Mouse (Mus musculus): Measurements from ENCODE around the gene Zp3. TPM values are rescaled to one million over a fixed set of nuclear protein-coding genes. Genes with fewer than 3 reads are reported as not detected.

Gene Zp3
- polyA plus RNA-seq, 1 experiment from 2014 or later = not detected

DNA sequence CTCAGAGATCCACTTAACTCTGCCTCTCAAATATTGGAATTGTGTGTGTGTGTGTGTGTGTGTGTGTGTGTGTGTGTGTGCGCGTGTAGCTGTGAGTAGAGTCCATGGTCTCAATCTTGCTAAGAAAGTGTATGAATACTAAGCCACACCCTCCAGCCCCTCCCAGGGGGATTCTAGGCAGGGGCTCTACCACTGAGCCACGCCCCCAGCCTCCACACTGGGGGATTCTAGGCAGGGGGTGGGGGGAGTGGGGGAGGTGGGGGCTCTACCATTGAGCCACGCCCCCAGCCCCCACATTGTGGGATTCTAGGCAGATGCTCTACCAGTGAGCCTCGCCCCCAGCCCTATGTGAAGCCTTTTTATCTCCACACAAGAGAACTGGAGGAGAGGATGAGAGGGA lies 33.3 kb upstream of the Zp3 start:
- Histone ChIP-seq H3K9ac (replicated peaks) (no peak overlapping the region), H3K4me3 (replicated peaks) (no peak overlapping the region), H3K27me3 (no peaks in the 10 kb centered on the region), H3K4me1 (replicated peaks) (peaks cover 7% of the 10 kb centered on the region), H3K4me2 (replicated peaks) (no peak overlapping the region), H3K36me3 (no peaks in the 10 kb centered on the region), H3K9me3 (no peaks in the 10 kb centered on the region), H3K27ac (no peak overlapping the region)
- ATAC-seq = peak; percentile 14; the same call in 1 of the 2 replicates
- 68% methylated on average over 5 of the region's 5 CpGs for WGBS

DNA sequence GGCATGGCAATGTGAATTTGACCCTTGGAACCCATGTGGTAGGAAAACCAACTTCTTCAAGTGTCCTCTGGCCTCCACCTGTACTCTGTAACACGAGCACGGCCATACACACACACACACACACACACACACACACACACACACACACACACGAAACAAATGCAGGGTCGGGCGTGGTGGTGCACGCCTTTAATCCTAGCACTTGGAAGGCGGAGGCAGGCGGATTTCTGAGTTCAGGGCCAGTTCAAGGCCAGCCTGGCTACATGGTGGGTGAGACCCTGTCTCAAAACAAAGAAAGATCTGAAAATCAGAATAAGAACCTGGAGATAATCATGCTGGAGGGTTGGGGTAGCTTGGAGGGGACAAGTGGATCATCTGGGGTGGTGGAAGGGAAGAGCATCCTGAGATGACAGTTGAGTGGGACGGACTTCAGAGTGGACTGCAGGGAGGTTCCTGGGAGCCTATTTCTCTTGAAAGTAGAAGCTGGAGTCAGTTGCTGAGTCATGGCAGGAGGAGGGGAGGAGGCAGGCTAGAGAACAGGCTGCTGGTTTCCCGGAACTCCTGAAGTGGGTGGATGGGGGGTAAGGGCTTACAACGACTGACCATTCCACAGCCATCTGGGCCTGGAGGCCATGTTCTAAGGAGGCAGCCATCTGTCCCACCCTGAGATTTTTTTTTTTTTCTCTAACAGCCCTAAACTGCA lies 29.0 kb upstream of the Zp3 start:
- no peak overlapping the region for H3K4me3 ChIP-seq (replicated peaks)
- 80% methylated on average over 11 of the region's 11 CpGs for WGBS
- H3K27ac ChIP-seq = no peak overlapping the region
- no peaks in the 10 kb centered on the region for H3K27me3 ChIP-seq
- no peak overlapping the region for H3K9ac ChIP-seq (replicated peaks)
- no peaks in the 10 kb centered on the region for H3K36me3 ChIP-seq
- H3K9me3 ChIP-seq = no peaks in the 10 kb centered on the region
- no peak for ATAC-seq
- no peak overlapping the region for H3K4me2 ChIP-seq (replicated peaks)
- H3K4me1 ChIP-seq (replicated peaks) = peaks cover 3% of the 10 kb centered on the region

DNA sequence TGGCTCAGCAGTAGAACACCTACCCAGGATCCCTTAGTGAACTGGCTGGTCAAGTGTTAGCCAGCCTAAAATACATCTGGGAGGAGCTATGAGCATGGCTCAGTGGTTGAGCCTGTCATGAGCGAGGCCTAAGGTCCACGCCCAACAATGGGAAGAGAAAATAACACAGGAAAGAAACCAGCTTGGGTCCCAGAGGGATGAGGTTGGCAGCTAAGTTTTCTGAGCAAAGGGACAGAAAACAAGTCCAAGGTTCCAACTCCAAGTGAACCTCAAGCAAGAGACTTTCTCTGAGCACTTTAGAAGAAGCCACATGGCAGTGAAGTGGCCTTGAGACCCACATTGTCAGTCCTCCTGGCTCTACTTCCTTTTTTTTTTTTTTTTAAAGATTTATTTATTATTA lies 28.2 kb upstream of the Zp3 start:
- 0 out of 2 replicates have a peak, but pooled peaks cover 2% of the 10 kb centered on the region for H3K4me1 ChIP-seq (replicated peaks)
- no peak for ATAC-seq
- H3K9ac ChIP-seq (replicated peaks) = no peak overlapping the region
- H3K4me3 ChIP-seq (replicated peaks) = no peak overlapping the region
- H3K36me3 ChIP-seq = no peaks in the 10 kb centered on the region
- no peak overlapping the region for H3K4me2 ChIP-seq (replicated peaks)
- no peaks in the 10 kb centered on the region for H3K9me3 ChIP-seq
- H3K27ac ChIP-seq = no peak overlapping the region
- WGBS = 96% methylated on average over 2 of the region's 2 CpGs
- H3K27me3 ChIP-seq = no peaks in the 10 kb centered on the region

DNA sequence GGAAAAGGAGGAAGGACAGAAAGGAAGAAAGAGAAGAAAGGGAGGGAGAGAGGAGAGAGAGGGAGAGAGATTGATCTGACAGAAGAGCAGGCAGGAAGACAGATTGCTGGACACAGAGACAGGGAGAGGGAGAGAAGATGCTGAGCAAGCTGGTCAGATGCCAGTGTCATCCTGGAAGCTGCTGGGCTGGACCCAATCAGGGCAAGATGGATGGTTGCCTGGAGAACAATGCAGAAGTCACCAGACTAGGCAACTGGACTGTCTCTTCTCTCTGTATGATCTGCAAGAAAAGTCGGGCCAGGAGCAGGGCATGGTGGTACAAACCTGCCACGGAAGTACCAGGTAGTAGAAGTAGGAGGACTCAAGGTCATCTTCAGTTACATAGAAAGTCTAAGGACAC lies 27.1 kb upstream of the Zp3 start:
- no peaks in the 10 kb centered on the region for H3K36me3 ChIP-seq
- no peak overlapping the region for H3K4me2 ChIP-seq (replicated peaks)
- H3K27ac ChIP-seq = no peak overlapping the region
- H3K9ac ChIP-seq (replicated peaks) = no peak overlapping the region
- no peak for ATAC-seq
- no peak overlapping the region for H3K4me3 ChIP-seq (replicated peaks)
- H3K27me3 ChIP-seq = no peaks in the 10 kb centered on the region
- H3K9me3 ChIP-seq = no peaks in the 10 kb centered on the region
- WGBS = 100% methylated on average over 2 of the region's 2 CpGs
- H3K4me1 ChIP-seq (replicated peaks) = peaks cover 8% of the 10 kb centered on the region; the same call in 1 of the 2 replicates

DNA sequence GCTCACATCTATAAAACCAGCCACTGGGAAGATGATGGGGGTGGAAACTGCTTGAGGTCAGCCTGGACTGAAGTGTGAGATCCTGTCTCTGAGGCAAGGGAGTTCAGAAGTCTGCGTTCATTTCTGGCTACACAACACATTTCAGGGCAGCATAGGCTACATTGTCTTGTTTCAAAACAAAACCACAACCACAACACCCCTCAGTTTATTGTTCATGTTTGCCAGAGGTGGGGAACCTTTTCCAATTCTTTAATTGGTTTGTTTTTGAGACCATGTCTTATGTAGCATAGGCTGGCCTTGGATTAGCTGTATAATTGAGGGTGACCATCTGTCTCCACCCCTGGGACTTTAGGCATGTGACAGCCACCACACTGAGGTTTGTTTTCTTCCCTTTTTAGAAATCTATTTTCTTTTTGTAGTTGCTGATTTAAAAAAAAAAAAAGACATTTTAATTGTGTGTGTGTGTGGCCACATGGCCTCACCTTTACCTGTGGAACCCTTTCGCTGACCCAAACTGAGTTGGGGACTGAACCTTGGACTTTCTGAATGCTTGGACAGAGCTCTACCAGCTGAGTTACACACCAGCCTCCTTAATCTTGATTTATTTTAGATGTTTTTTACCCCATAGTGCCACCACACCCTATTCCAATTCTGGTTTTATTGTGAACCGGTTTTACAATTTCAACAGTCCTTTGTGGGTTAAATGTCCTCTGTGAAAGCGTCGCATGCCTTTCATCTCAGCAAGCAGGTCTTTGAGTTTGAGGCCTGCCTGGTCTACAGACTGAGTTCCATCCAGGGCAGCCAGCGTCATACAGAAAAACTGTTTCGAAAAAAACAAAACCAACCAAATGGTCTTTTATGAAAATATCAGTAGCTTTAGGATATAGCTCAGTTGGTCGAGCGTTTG lies 23.3 kb upstream of the Zp3 start:
- Histone ChIP-seq H3K36me3 (no peaks in the 10 kb centered on the region), H3K4me1 (replicated peaks) (peaks cover 10% of the 10 kb centered on the region), H3K27ac (peak overlapping the region; percentile 85), H3K4me2 (replicated peaks) (peak overlapping the region; percentile 51), H3K4me3 (replicated peaks) (peak overlapping the region; percentile 35; the same call in 1 of the 2 replicates), H3K9me3 (no peaks in the 10 kb centered on the region), H3K27me3 (no peaks in the 10 kb centered on the region), H3K9ac (replicated peaks) (no peak overlapping the region)
- WGBS = 89% methylated on average over 9 of the region's 9 CpGs
- ATAC-seq = no peak

DNA sequence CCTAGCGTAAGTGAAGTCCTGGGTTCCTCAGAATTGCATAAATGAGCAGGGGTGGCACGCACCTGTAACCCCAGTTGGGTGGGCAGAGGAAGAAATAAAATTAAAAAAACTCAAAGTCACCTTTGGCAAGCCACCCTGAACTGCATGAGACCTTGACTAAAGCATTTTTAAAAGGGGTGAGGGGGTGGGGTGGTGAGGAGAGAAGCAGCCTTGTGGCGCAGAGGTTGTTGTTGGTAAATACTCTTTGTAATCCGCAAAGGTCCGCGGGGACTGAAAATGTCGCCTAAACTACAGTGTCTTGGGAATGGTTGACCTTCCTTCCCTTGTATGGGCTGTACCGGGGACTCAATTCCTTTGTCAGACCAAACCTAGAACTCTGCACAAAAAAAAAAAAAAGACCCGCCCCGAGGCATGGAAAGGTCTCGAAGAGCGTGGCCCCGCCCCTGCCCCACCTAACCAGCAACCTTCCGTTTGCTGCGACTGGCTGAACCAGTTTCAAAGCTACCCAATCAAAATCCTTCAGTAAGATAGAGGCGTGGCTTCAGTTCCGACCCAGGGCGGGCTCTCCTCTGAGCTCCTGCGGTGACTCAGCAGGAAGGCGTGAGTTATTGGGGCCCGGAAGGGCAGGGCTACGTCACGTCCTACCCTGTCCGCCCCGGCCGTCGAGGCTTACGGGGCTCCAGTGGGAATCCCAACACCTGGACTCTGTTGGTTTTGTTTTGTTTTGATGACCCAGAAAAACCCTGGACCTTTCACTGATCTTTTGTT lies 22.5 kb upstream of the Zp3 start:
- 8% methylated on average over 28 of the region's 28 CpGs for WGBS

DNA sequence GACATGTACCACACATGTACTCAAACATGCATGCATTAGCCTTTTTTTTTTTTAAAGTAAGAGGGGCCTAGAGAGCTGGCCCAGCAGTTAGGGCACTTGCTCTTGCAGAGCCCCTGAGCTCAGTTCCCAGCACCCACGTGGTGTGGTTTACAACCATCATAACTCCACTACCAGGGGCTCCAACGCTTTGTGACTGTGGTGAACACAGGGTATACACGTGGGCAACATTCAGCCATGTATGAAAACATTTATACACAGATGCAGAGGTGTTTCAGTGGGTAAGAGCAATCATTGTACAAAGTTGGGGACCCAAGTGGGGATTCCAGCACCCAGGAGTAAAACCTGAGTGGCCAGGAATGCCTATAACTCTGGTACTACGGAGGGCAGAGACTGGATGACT lies 21.5 kb upstream of the Zp3 start:
- ATAC-seq = no peak
- Histone ChIP-seq H3K36me3 (no peaks in the 10 kb centered on the region), H3K4me3 (replicated peaks) (no peak overlapping the region), H3K9ac (replicated peaks) (no peak overlapping the region), H3K27me3 (no peaks in the 10 kb centered on the region), H3K9me3 (no peaks in the 10 kb centered on the region), H3K4me2 (replicated peaks) (0 out of 2 replicates have a peak overlapping the region, but pooled peaks have one; percentile 51), H3K27ac (peak overlapping the region; percentile 80; the same call in 1 of the 2 replicates), H3K4me1 (replicated peaks) (peaks cover 20% of the 10 kb centered on the region)
- 93% methylated on average over 4 of the region's 4 CpGs for WGBS

More for the DNA sequence above, 22.5 kb upstream of the Zp3 start:
- ATAC-seq = peak; percentile 77
- Histone ChIP-seq H3K27ac (peak overlapping the region; percentile 85), H3K27me3 (no peaks in the 10 kb centered on the region), H3K4me3 (replicated peaks) (peak overlapping the region; percentile 35), H3K4me2 (replicated peaks) (peak overlapping the region; percentile 51), H3K9ac (replicated peaks) (no peak overlapping the region), H3K9me3 (no peaks in the 10 kb centered on the region), H3K36me3 (no peaks in the 10 kb centered on the region), H3K4me1 (replicated peaks) (peaks cover 16% of the 10 kb centered on the region)

DNA sequence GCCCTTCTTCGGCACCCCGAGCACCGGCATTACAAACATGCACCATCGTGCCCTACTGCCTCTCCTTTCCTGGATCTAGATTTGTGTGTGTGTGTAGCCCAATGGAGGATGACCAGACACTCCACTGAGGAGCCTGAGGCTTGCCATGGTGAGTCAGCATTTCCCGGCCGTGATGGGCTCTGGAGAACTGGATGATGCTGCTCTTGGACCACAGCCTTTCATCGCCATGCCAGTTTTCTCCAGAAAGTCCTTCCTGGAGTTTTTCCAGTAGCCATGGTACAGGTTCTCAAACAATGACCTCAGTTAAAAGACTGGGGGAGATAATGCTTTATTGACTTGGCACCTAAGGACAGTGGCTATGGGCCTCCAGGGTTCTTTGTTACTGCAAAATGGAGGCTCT lies 20.0 kb upstream of the Zp3 start:
- no peak overlapping the region for H3K9ac ChIP-seq (replicated peaks)
- no peak for ATAC-seq
- H3K36me3 ChIP-seq = no peaks in the 10 kb centered on the region
- H3K4me3 ChIP-seq (replicated peaks) = no peak overlapping the region
- no peaks in the 10 kb centered on the region for H3K27me3 ChIP-seq
- no peak overlapping the region for H3K27ac ChIP-seq
- no peaks in the 10 kb centered on the region for H3K9me3 ChIP-seq
- no peak overlapping the region for H3K4me2 ChIP-seq (replicated peaks)
- peaks cover 21% of the 10 kb centered on the region for H3K4me1 ChIP-seq (replicated peaks)
- WGBS = 94% methylated on average over 7 of the region's 7 CpGs

DNA sequence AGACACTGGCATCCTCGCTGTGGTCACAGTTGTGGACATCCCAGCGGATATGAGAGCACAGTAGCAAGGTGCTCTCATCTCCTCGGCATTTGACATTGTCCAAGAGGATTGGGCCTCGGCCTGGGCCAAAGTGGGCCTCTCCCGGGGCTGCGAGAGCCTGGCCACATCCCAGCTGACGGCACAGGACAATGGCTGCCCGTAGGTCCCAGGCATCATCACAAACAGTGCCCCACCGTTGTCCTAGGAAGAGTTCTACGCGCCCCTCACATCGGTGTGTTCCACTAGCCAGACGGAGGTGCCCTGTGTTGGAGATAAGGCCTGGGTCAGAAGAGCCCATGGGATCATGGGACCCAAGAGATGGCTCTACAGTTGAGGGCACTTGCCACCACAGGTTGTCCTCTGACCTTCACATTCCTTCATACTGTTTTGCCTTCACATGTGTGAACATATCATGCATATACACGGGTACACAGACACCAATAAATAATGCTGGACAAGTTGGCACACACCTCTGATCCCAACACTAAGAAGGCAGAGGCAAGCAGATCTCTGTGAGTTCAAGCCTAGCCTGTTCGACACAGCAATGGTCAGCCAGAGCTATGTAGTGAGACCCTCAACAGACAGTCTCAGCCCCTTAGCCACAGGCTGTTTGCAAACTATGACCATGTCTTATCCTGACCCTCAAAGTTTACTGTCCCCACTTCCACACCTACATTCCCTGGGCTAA lies 18.8 kb upstream of the Zp3 start:
- peak overlapping the region; percentile 97; the same call in 1 of the 2 replicates for H3K27ac ChIP-seq
- no peak for ATAC-seq

DNA sequence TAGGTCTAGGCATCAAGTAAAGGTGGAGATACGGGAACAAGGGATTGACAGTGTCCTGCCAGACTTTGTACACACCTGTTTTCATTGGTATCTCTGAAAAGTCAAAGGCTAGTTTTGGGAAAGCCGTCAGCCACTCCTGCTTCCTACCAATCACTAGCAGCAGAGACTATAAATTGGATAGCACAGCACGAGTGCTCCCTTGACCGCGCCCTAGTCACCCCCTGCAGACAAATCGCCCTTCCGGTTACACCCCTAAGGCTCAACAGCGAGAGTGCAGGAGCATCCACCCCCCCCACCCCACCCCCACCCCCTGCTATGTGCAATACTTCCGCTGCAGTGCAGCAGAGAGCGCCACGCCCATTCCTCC lies 17.8 kb upstream of the Zp3 start:
- H3K4me2 ChIP-seq (replicated peaks) = peak overlapping the region; percentile 83
- H3K4me1 ChIP-seq (replicated peaks) = peaks cover 20% of the 10 kb centered on the region
- peak overlapping the region; percentile 54 for H3K4me3 ChIP-seq (replicated peaks)
- WGBS = 2% methylated on average over 11 of the region's 11 CpGs
- ATAC-seq = no peak
- no peaks in the 10 kb centered on the region for H3K36me3 ChIP-seq
- H3K9ac ChIP-seq (replicated peaks) = peak overlapping the region; percentile 57
- peak overlapping the region; percentile 97 for H3K27ac ChIP-seq
- H3K9me3 ChIP-seq = no peaks in the 10 kb centered on the region
- no peaks in the 10 kb centered on the region; the same call in 1 of the 2 replicates for H3K27me3 ChIP-seq

More for the DNA sequence above, 18.8 kb upstream of the Zp3 start:
- no peak overlapping the region for H3K9ac ChIP-seq (replicated peaks)
- H3K4me3 ChIP-seq (replicated peaks) = no peak overlapping the region
- no peaks in the 10 kb centered on the region for H3K36me3 ChIP-seq
- H3K4me1 ChIP-seq (replicated peaks) = peaks cover 27% of the 10 kb centered on the region
- no peaks in the 10 kb centered on the region; the same call in 1 of the 2 replicates for H3K27me3 ChIP-seq
- H3K4me2 ChIP-seq (replicated peaks) = 0 out of 2 replicates have a peak overlapping the region, but pooled peaks have one; percentile 83
- WGBS = 94% methylated on average over 15 of the region's 15 CpGs
- H3K9me3 ChIP-seq = no peaks in the 10 kb centered on the region

All from midbrain, embryonic 13.5 days (tissue).